Mouse (Mus musculus) MEL (cell line): ENCODE measurements at regions not wholly inside any gene's neighbourhood (a gene's known extent, or its start where the extent isn't known, plus 50 kb on each side); places are given as distances from the start of the nearest gene placed in this dataset.

ENCODE experiments used
- CTCF ChIP-seq, 3 experiments: IDR thresholded peaks in 2 of 3; conservative IDR thresholded peaks in 1 of 3; 2 replicates each; pipeline ENCODE4 v1.5.1; 2011 to 2012; ENCODE audit warnings: low read length in 3 of 3, low read depth in 2 of 3, mild to moderate bottlenecking in 2 of 3, improper control_type of control experiment in 1 of 3, inconsistent platforms in 1 of 3, mixed read lengths in 1 of 3, moderate library complexity in 1 of 3; ENCODE audit not compliant: control insufficient read depth in 1 of 3, insufficient read depth in 1 of 3, poor library complexity in 1 of 3, severe bottlenecking in 1 of 3
- GABPA ChIP-seq: IDR thresholded peaks from 2 replicates; pipeline ENCODE4 v1.6.1; 2012; ENCODE audit warnings: low read depth, mild to moderate bottlenecking, inconsistent platforms, low read length, improper control_type of control experiment, moderate library complexity

DNA sequence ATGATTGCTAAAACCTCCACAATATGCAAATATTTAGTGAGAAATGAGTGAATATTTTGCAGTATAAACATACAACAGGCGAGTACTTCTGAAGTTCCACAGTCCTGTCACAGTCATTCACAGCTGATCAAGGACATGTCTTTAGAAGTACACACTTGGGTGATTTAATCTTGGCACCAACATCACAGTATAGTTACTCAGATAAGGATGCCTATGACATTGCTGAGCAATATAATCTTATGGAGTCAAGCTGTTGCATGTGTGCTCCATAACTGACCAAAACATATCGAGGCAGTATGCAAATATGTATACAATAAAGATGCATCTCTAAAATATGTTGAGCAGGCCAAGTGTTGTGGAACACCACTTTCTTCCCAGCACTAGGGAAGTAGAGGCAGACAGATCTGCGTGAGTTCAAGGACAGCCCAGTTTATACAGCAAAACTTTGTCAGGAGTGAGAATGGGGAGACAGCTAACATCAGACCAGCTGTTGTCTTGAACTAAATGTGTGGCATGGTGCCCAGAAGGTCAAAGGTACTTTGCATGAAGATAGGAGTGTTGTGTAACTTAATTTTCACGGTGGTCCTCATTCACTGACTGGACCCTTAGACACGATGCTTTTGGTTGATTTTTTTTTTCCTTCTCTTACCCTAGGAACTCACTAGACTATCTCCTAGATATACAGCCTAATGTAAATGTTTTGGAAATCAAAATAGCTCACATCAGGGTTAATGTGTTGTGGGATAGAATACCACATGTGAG is 70.7 kb upstream of the Peli2 start:
- TF ChIP-seq GABPA (no peak), CTCF (IDR thresholded peaks at IDR 0.05 in 2 of 3, conservative IDR thresholded peaks at IDR 0.05 in 1 of 3; ENCODE audit: control insufficient read depth in 1 of 3, insufficient read depth in 1 of 3, low read depth in 2 of 3, low read length in 3 of 3, poor library complexity in 1 of 3, severe bottlenecking in 1 of 3) (no peak)
